ENCODE assay signal across 21 mouse cellular contexts in the genomic region with DNA sequence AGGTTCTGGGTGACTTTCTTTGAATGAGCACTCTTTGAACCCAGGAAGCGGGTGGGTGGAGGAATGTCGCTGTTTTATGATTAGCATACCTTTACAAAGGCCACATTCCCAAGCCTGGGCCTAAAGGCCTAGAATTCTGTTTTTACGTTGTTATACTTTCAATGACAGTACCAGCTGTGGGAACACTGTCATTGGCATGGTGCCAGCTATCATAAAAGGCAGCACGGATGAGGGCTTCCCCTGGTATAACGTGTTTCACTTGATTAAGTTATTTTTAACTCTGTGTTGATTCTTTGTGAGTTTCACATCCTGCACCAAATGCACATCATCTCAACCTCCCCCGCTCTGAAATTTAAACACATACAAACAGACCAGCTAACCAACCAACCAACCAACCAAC. TPM values are rescaled to one million over a fixed set of nuclear protein-coding genes. Genes with fewer than 3 reads are reported as not detected.
DNase-seq lines count a peak whose midpoint lies in the region; ATAC-seq and TF ChIP-seq lines count a peak whose summit lies in the region.
"Not testable (repeated sequence)": the region's sequence is repeated elsewhere in the genome, so short reads cannot be mapped to it uniquely, and the experiment has no call there.
"Had no signal": no experiment of that assay in that cellular context is flagged by ENCODE, and none has a peak within 500 bp of the region (broad histone marks: within the 10 kb centered on the region; RNA-seq: fewer than 3 reads in every experiment).

No protein-coding gene starts in this region.

- H3K9me3 ChIP-seq in forebrain, embryonic 14.5 days (replicated peaks; ENCODE audit: control insufficient read depth, low read length); heart, postnatal 0 days (replicated peaks; ENCODE audit: control insufficient read depth, low read length); liver, postnatal 0 days (ENCODE audit: low read length): not testable (repeated sequence)

- not testable (repeated sequence) for H3K4me1 ChIP-seq in forebrain, embryonic 14.5 days (ENCODE audit: control insufficient read depth, insufficient read depth, low read length); heart, postnatal 0 days (ENCODE audit: control insufficient read depth, insufficient read depth); liver, postnatal 0 days (ENCODE audit: insufficient read depth)

- not testable (repeated sequence) for H3K27me3 ChIP-seq in C2C12 (ENCODE audit: control insufficient read depth, insufficient read depth, insufficient read length); forebrain, embryonic 14.5 days (replicated peaks; ENCODE audit: control insufficient read depth, insufficient read depth, low read length); heart, postnatal 0 days (ENCODE audit: control insufficient read depth, insufficient read depth, low read length); liver, postnatal 0 days (ENCODE audit: insufficient read depth, low read length); myocyte (ENCODE audit: control insufficient read depth, insufficient read depth, insufficient read length)

- not testable (repeated sequence) for TF ChIP-seq EP300 in heart, postnatal 0 days (IDR thresholded peaks at IDR 0.05; ENCODE audit: low read depth); liver, postnatal 0 days (IDR thresholded peaks at IDR 0.05; ENCODE audit: low read depth)

- H3K9ac ChIP-seq in forebrain, embryonic 14.5 days (ENCODE audit: low read length); heart, postnatal 0 days (replicated peaks; ENCODE audit: low read depth, low read length); liver, postnatal 0 days (replicated peaks): not testable (repeated sequence)

- not testable (repeated sequence) for H3K79me2 ChIP-seq in C2C12 (ENCODE audit: control insufficient read depth, insufficient read depth); myocyte (ENCODE audit: control insufficient read depth, insufficient read depth)

- not testable (repeated sequence) for H3K4me3 ChIP-seq in C2C12 (ENCODE audit: insufficient read depth, poor library complexity, severe bottlenecking); forebrain, embryonic 14.5 days (ENCODE audit: low read depth, low read length); heart, postnatal 0 days (ENCODE audit: low read depth, low read length); liver, postnatal 0 days (ENCODE audit: low read depth, low read length); myocyte

- ATAC-seq in forebrain, embryonic 14.5 days; heart, postnatal 0 days (ENCODE audit: insufficient read depth, low read depth); liver, postnatal 0 days: not testable (repeated sequence)

- not testable (repeated sequence) for H3ac ChIP-seq in C2C12 (ENCODE audit: control insufficient read depth, insufficient read length, low read depth); myocyte (ENCODE audit: control insufficient read depth, insufficient read length)

- H3K4me2 ChIP-seq in forebrain, embryonic 14.5 days (ENCODE audit: low read length); heart, postnatal 0 days (ENCODE audit: low read depth, low read length); liver, postnatal 0 days (ENCODE audit: low read depth, low read length); myocyte (ENCODE audit: low read depth): not testable (repeated sequence)

- not testable (repeated sequence) for TF ChIP-seq POLR2A in myocyte (IDR thresholded peaks at IDR 0.05; ENCODE audit: insufficient read length, low read depth)

- H3K79me3 ChIP-seq in C2C12 (ENCODE audit: low read depth) = not testable (repeated sequence)

- H3K36me3 ChIP-seq in C2C12 (ENCODE audit: control insufficient read depth, insufficient read depth); forebrain, embryonic 14.5 days (ENCODE audit: control insufficient read depth, insufficient read depth, low read length); heart, postnatal 0 days (replicated peaks; ENCODE audit: control insufficient read depth, insufficient read depth, low read length); liver, postnatal 0 days (replicated peaks; ENCODE audit: insufficient read depth, low read length); myocyte (ENCODE audit: control insufficient read depth, insufficient read depth): not testable (repeated sequence)

- H3K27ac ChIP-seq in forebrain, embryonic 14.5 days (ENCODE audit: low read depth, low read length) = not testable (repeated sequence)
- H3K27ac ChIP-seq in heart, postnatal 0 days (ENCODE audit: low read depth) = peak overlapping the region; percentile 62
- peak overlapping the region; percentile 44; the same call in 1 of the 2 replicates for H3K27ac ChIP-seq in liver, postnatal 0 days (ENCODE audit: low read depth)

- TF ChIP-seq CTCF in C2C12 (IDR thresholded peaks at IDR 0.05; ENCODE audit: control insufficient read depth, insufficient read depth, insufficient read length); heart, postnatal 0 days (IDR thresholded peaks at IDR 0.05; ENCODE audit: low read depth); liver, postnatal 0 days (IDR thresholded peaks at IDR 0.05; ENCODE audit: low read depth): not testable (repeated sequence)

- 31% methylated on average over 4 of the region's 6 CpGs for WGBS in forebrain, embryonic 14.5 days
- WGBS in heart, postnatal 0 days = 36% methylated on average over 4 of the region's 6 CpGs
- 37% methylated on average over 4 of the region's 6 CpGs for WGBS in liver, postnatal 0 days (ENCODE audit: insufficient replicate concordance)

- peak; percentile 56 for DNase-seq in ZHBTc4 (ENCODE audit: low read depth, low spot score)
- DNase-seq in forebrain, embryonic 14.5 days (ENCODE audit: low spot score) = peak; percentile 27
- DNase-seq in heart, postnatal 0 days (ENCODE audit: low spot score) = not testable (repeated sequence)
- DNase-seq in liver, postnatal 0 days = peak; percentile 21
- peak; percentile 22 to 59 for DNase-seq in spleen, postnatal 10 days (ENCODE audit: low spot score in 2 of 2)
- DNase-seq in thymus, postnatal 25 days = peak; percentile 70

TF ChIP-seq in C2C12, 6 proteins besides CTCF, POLR2A, EP300 and RAD21:
- peak; percentile 17 for TF ChIP-seq MYOD1 (IDR thresholded peaks at IDR 0.05; ENCODE audit: control insufficient read depth, insufficient read length, low read depth)

TF ChIP-seq in myocyte, 11 proteins besides CTCF, POLR2A, EP300 and RAD21:
- peak in 2 of 3 experiments; percentile 41 to 46 for TF ChIP-seq MYOD1 (IDR thresholded peaks at IDR 0.05; ENCODE audit: control insufficient read depth in 1 of 3, insufficient read length in 2 of 3, low read depth in 2 of 3)

RNA-seq across cellular contexts. Expression of gene Dusp11, which starts 4.6 kb away (rescaled TPM):
- 14.5 TPM for polyA plus RNA-seq in C2C12 (2012; fragmentation: generic; extraction: Trizol)
- 35.2 and 44.3 TPM in 2 replicates for polyA plus RNA-seq in forebrain, embryonic 14.5 days (2014; fragmentation: Nextera tagmentation; extraction: Ambion mirVana)
- 36.8 and 39.1 TPM in 2 replicates for total RNA-seq in heart, postnatal 0 days (2014; rRNA removed; ENCODE audit: low replicate concordance)
- 27.7 and 33.5 TPM in 2 replicates for polyA plus RNA-seq in heart, postnatal 0 days (2015; fragmentation: Nextera tagmentation; extraction: Ambion mirVana)
- 20.8 and 23.9 TPM in 2 replicates for polyA plus RNA-seq in liver, postnatal 0 days (2015; fragmentation: Nextera tagmentation; extraction: Ambion mirVana)
- polyA plus RNA-seq in myocyte (2012; fragmentation: generic; extraction: Trizol) = 20.8 TPM

RNA-seq across cellular contexts. Expression of gene Figla, which starts 49.9 kb away (rescaled TPM):
- polyA plus RNA-seq in C2C12 (2012; fragmentation: generic; extraction: Trizol) = 0.05 TPM
- not detected in 2 replicates for polyA plus RNA-seq in forebrain, embryonic 14.5 days (2014; fragmentation: Nextera tagmentation; extraction: Ambion mirVana)
- total RNA-seq in heart, postnatal 0 days (2014; rRNA removed; ENCODE audit: low replicate concordance) = not detected in 2 replicates
- not detected in 2 replicates for polyA plus RNA-seq in heart, postnatal 0 days (2015; fragmentation: Nextera tagmentation; extraction: Ambion mirVana)
- not detected in 2 replicates for polyA plus RNA-seq in liver, postnatal 0 days (2015; fragmentation: Nextera tagmentation; extraction: Ambion mirVana)
- not detected for polyA plus RNA-seq in myocyte (2012; fragmentation: generic; extraction: Trizol)
- total RNA-seq: adrenal gland, postnatal 25 days; gastrocnemius, postnatal 25 days; heart, postnatal 36 days; left cerebral cortex, adult 8-10 months had no signal
- polyA plus RNA-seq: embryonic facial prominence, embryonic 13.5 days; heart, embryonic 11.5 days; hindbrain, embryonic 16.5 days; limb, embryonic 11.5 days; liver, embryonic 12.5 days; lung, postnatal 0 days; neural tube, embryonic 14.5 days; stomach, embryonic 15.5 days; urinary bladder, adult 2 months had no signal

RNA-seq across cellular contexts. Expression of gene Nat8f1, which starts 50.6 kb away (rescaled TPM):
- polyA plus RNA-seq in C2C12 (2012; fragmentation: generic; extraction: Trizol) (1.8 TPM), myocyte (2012; fragmentation: generic; extraction: Trizol) (3.8 TPM)
- polyA plus RNA-seq in forebrain, embryonic 14.5 days (2014; fragmentation: Nextera tagmentation; extraction: Ambion mirVana) = 13.0 and 13.3 TPM in 2 replicates
- 3.6 TPM in 2 replicates for total RNA-seq in heart, postnatal 0 days (2014; rRNA removed; ENCODE audit: low replicate concordance)
- 5.6 and 7.4 TPM in 2 replicates for polyA plus RNA-seq in heart, postnatal 0 days (2015; fragmentation: Nextera tagmentation; extraction: Ambion mirVana)
- polyA plus RNA-seq in liver, postnatal 0 days (2015; fragmentation: Nextera tagmentation; extraction: Ambion mirVana) = 37.4 and 38.1 TPM in 2 replicates

RNA-seq across cellular contexts. Expression of gene Tprkb, which starts 54.4 kb away (rescaled TPM):
- polyA plus RNA-seq in C2C12 (2012; fragmentation: generic; extraction: Trizol) (25.6 TPM), myocyte (2012; fragmentation: generic; extraction: Trizol) (19.8 TPM)
- polyA plus RNA-seq in forebrain, embryonic 14.5 days (2014; fragmentation: Nextera tagmentation; extraction: Ambion mirVana) = 33.5 and 34.6 TPM in 2 replicates
- total RNA-seq in heart, postnatal 0 days (2014; rRNA removed; ENCODE audit: low replicate concordance) = 8.5 and 15.0 TPM in 2 replicates
- polyA plus RNA-seq in heart, postnatal 0 days (2015; fragmentation: Nextera tagmentation; extraction: Ambion mirVana) = 19.2 and 25.5 TPM in 2 replicates
- polyA plus RNA-seq in liver, postnatal 0 days (2015; fragmentation: Nextera tagmentation; extraction: Ambion mirVana) = 25.0 and 26.7 TPM in 2 replicates
